Mouse (Mus musculus) hindbrain, embryonic 12.5 days (tissue): ENCODE measurements around the gene Pnck. TPM values are rescaled to one million over a fixed set of nuclear protein-coding genes. Genes with fewer than 3 reads are reported as not detected.

Experiments used
- ATAC-seq: fragments of 200-750 bp; cut with Nextera tagmentation; 2 replicates; pipeline ENCODE4 v1.8.0; 2017; ENCODE audit warnings: moderate TSS enrichment; ENCODE audit not compliant: low FRiP score
- H3K27ac ChIP-seq: fragments of 300-500 bp; sonication (generic); 2 replicates; pipeline ENCODE4 v1.5.1; 2016; ENCODE audit warnings: mild to moderate bottlenecking
- H3K27me3 ChIP-seq: fragments of 300-500 bp; sonication (generic); 2 replicates; pipeline ENCODE4 v1.6.1; 2016; ENCODE audit warnings: mild to moderate bottlenecking
- H3K36me3 ChIP-seq: fragments of 300-500 bp; sonication (generic); 2 replicates; pipeline ENCODE4 v1.6.1; 2016; ENCODE audit warnings: mild to moderate bottlenecking
- H3K4me1 ChIP-seq: fragments of 300-500 bp; sonication (generic); 2 replicates; pipeline ENCODE4 v1.6.1; 2016
- H3K4me2 ChIP-seq: fragments of 300-500 bp; sonication (generic); replicated peaks from 2 replicates; pipeline ENCODE4 v1.6.1; 2016; ENCODE audit warnings: mild to moderate bottlenecking
- H3K4me3 ChIP-seq: fragments of 300-500 bp; sonication (generic); 2 replicates; pipeline ENCODE4 v1.5.1; 2016; ENCODE audit warnings: mild to moderate bottlenecking
- H3K9ac ChIP-seq: fragments of 300-500 bp; sonication (generic); 2 replicates; pipeline ENCODE4 v1.6.1; 2016; ENCODE audit warnings: mild to moderate bottlenecking, moderate library complexity
- H3K9me3 ChIP-seq: fragments of 300-500 bp; sonication (generic); replicated peaks from 2 replicates; pipeline ENCODE4 v1.6.1; 2016; ENCODE audit warnings: mild to moderate bottlenecking
- WGBS: fragments of 180-500 bp; shearing (Covaris S2); methylation state at CpG from one replicate; pipeline ENCODE4 v1.1.7; 2016; 5-methylcytosine and 5-hydroxymethylcytosine counted together
- polyA plus RNA-seq: library from polyadenylated mRNA; unstranded; fragments of >200 nt; fragmentation: Nextera tagmentation; extraction: Ambion mirVana; gene quantifications from 2 replicates; pipeline ENCODE4 v1.2.1, GENCODE M21; 2016

The Pnck gene
- polyA plus RNA-seq, 1 experiment from 2014 or later, result 34.8 TPM

- Histone ChIP-seq H3K27ac (no peak overlapping the region), H3K9ac (no peak overlapping the region), H3K9me3 (no peaks in the 10 kb centered on the region), H3K4me1 (peaks cover 17% of the 10 kb centered on the region), H3K27me3 (no peaks in the 10 kb centered on the region), H3K36me3 (peaks cover 2% of the 10 kb centered on the region; the same call in 1 of the 2 replicates), H3K4me3 (no peak overlapping the region), H3K4me2 (0 out of 2 replicates have a peak overlapping the region, but pooled peaks have one; percentile 66)
- WGBS, result 59% methylated on average over 4 of the region's 4 CpGs
- ATAC-seq, result peak; percentile 46; the same call in 1 of the 2 replicates
Observed at GRCm38 (mm10) chrX:73672031-73672431, 12.1 kb upstream of the Pnck start.

- H3K9ac ChIP-seq, result no peak overlapping the region
- H3K4me2 ChIP-seq, result no peak overlapping the region
- H3K27ac ChIP-seq, result no peak overlapping the region
- no peaks in the 10 kb centered on the region for H3K36me3 ChIP-seq
- H3K4me3 ChIP-seq, result no peak overlapping the region
- no peak for ATAC-seq
- H3K9me3 ChIP-seq, result no peaks in the 10 kb centered on the region
- no peaks in the 10 kb centered on the region; the same call in 1 of the 2 replicates for H3K27me3 ChIP-seq
- H3K4me1 ChIP-seq, result peaks cover 10% of the 10 kb centered on the region
Observed at GRCm38 (mm10) chrX:73663143-73663542, 3.2 kb upstream of the Pnck start.

GRCm38 (mm10) chrX:73660284-73660665, 358 bp upstream of the Pnck start:
- H3K36me3 ChIP-seq, result no peaks in the 10 kb centered on the region
- H3K27ac ChIP-seq, result no peak overlapping the region
- H3K4me1 ChIP-seq, result peaks cover 10% of the 10 kb centered on the region
- H3K9me3 ChIP-seq, result no peaks in the 10 kb centered on the region
- H3K4me3 ChIP-seq, result peak overlapping the region; percentile 42
- H3K9ac ChIP-seq, result peak overlapping the region; percentile 55
- WGBS, result 59% methylated on average over 3 of the region's 3 CpGs
- no peaks in the 10 kb centered on the region; the same call in 1 of the 2 replicates for H3K27me3 ChIP-seq
- ATAC-seq, result 0 out of 2 replicates have a peak, but pooled peaks have one; percentile 3
- peak overlapping the region; percentile 62 for H3K4me2 ChIP-seq

GRCm38 (mm10) chrX:73658936-73659574, 862 bp downstream of the Pnck start:
- H3K4me1 ChIP-seq, result peaks cover 10% of the 10 kb centered on the region
- H3K9me3 ChIP-seq, result no peaks in the 10 kb centered on the region
- H3K27ac ChIP-seq, result no peak overlapping the region
- no peaks in the 10 kb centered on the region for H3K36me3 ChIP-seq
- H3K4me3 ChIP-seq, result peak overlapping the region; percentile 42
- no peaks in the 10 kb centered on the region; the same call in 1 of the 2 replicates for H3K27me3 ChIP-seq
- no peak overlapping the region; the same call in 1 of the 2 replicates for H3K9ac ChIP-seq
- peak; percentile 51 for ATAC-seq
- peak overlapping the region; percentile 62 for H3K4me2 ChIP-seq
- 61% methylated on average over 13 of the region's 13 CpGs for WGBS

GRCm38 (mm10) chrX:73658391-73658790, 1.5 kb downstream of the Pnck start:
- H3K9ac ChIP-seq, result no peak overlapping the region; the same call in 1 of the 2 replicates
- WGBS, result 59% methylated on average over 7 of the region's 7 CpGs
- H3K4me1 ChIP-seq, result peaks cover 10% of the 10 kb centered on the region
- no peak for ATAC-seq
- H3K36me3 ChIP-seq, result no peaks in the 10 kb centered on the region
- H3K4me2 ChIP-seq, result peak overlapping the region; percentile 62
- no peak overlapping the region for H3K4me3 ChIP-seq
- H3K9me3 ChIP-seq, result no peaks in the 10 kb centered on the region
- H3K27me3 ChIP-seq, result no peaks in the 10 kb centered on the region; the same call in 1 of the 2 replicates
- H3K27ac ChIP-seq, result no peak overlapping the region

GRCm38 (mm10) chrX:73655529-73655928, 4.4 kb downstream of the Pnck start:
- Histone ChIP-seq H3K4me1 (peaks cover 10% of the 10 kb centered on the region), H3K36me3 (no peaks in the 10 kb centered on the region), H3K4me2 (no peak overlapping the region), H3K27ac (no peak overlapping the region), H3K9me3 (no peaks in the 10 kb centered on the region), H3K27me3 (no peaks in the 10 kb centered on the region; the same call in 1 of the 2 replicates), H3K9ac (no peak overlapping the region), H3K4me3 (no peak overlapping the region)
- 62% methylated on average over 3 of the region's 3 CpGs for WGBS
- ATAC-seq, result no peak

GRCm38 (mm10) chrX:73654177-73654576, 5.7 kb downstream of the Pnck start:
- H3K36me3 ChIP-seq, result no peaks in the 10 kb centered on the region

GRCm38 (mm10) chrX:73653392-73653791, 6.5 kb downstream of the Pnck start:
- Histone ChIP-seq H3K4me3 (no peak overlapping the region), H3K36me3 (no peaks in the 10 kb centered on the region), H3K4me2 (no peak overlapping the region), H3K4me1 (peaks cover 2% of the 10 kb centered on the region), H3K9ac (no peak overlapping the region), H3K27ac (no peak overlapping the region), H3K27me3 (no peaks in the 10 kb centered on the region), H3K9me3 (no peaks in the 10 kb centered on the region)
- WGBS, result 85% methylated on average over 6 of the region's 6 CpGs
- no peak for ATAC-seq

More at GRCm38 (mm10) chrX:73654177-73654576, 5.7 kb downstream of the Pnck start:
- H3K9ac ChIP-seq, result no peak overlapping the region
- peaks cover 9% of the 10 kb centered on the region for H3K4me1 ChIP-seq
- ATAC-seq, result peak; percentile 64; the same call in 1 of the 2 replicates
- WGBS, result 17% methylated on average over 6 of the region's 6 CpGs
- H3K27me3 ChIP-seq, result no peaks in the 10 kb centered on the region
- H3K4me2 ChIP-seq, result no peak overlapping the region
- H3K9me3 ChIP-seq, result no peaks in the 10 kb centered on the region
- H3K4me3 ChIP-seq, result no peak overlapping the region
- H3K27ac ChIP-seq, result no peak overlapping the region

- Histone ChIP-seq H3K36me3 (no peaks in the 10 kb centered on the region), H3K4me2 (no peak overlapping the region), H3K4me3 (no peak overlapping the region), H3K9me3 (no peaks in the 10 kb centered on the region), H3K27ac (no peak overlapping the region), H3K27me3 (no peaks in the 10 kb centered on the region), H3K4me1 (no peaks in the 10 kb centered on the region), H3K9ac (no peak overlapping the region)
- no peak for ATAC-seq
- 75% methylated on average over 3 of the region's 3 CpGs for WGBS
Observed at GRCm38 (mm10) chrX:73650869-73651268, 9.0 kb downstream of the Pnck start.

GRCm38 (mm10) chrX:73645121-73645520, 14.8 kb downstream of the Pnck start:
- Histone ChIP-seq H3K4me1 (no peaks in the 10 kb centered on the region), H3K27ac (no peak overlapping the region), H3K36me3 (no peaks in the 10 kb centered on the region), H3K4me2 (no peak overlapping the region), H3K4me3 (no peak overlapping the region), H3K27me3 (peaks cover 22% of the 10 kb centered on the region), H3K9me3 (no peaks in the 10 kb centered on the region), H3K9ac (no peak overlapping the region)
- ATAC-seq, result no peak
- 30% methylated on average over 4 of the region's 4 CpGs for whole genome bisulfite sequencing

- 0 out of 2 replicates have a peak, but pooled peaks have one; percentile 9 for ATAC-seq
- Histone ChIP-seq H3K4me2 (peak overlapping the region; percentile 60), H3K36me3 (no peaks in the 10 kb centered on the region), H3K4me3 (peak overlapping the region; percentile 30), H3K9ac (no peak overlapping the region; the same call in none of the 2 replicates), H3K9me3 (no peaks in the 10 kb centered on the region), H3K27me3 (peaks cover 71% of the 10 kb centered on the region), H3K27ac (no peak overlapping the region), H3K4me1 (peaks cover 4% of the 10 kb centered on the region; the same call in 1 of the 2 replicates)
- 19% methylated on average over 41 of the region's 41 CpGs for WGBS
Observed at GRCm38 (mm10) chrX:73639901-73640469, 19.9 kb downstream of the Pnck start.

GRCm38 (mm10) chrX:73639255-73639675, 20.7 kb downstream of the Pnck start, which contains the start of gene Dusp9:
Dusp9 (plus strand) TSS chrX:73639419.
- H3K27ac ChIP-seq, result no peak within 1 kb of the TSS
- peaks cover 4% of the 10 kb centered on the region; the same call in 1 of the 2 replicates for H3K4me1 ChIP-seq
- H3K27me3 ChIP-seq, result peaks cover 76% of the 10 kb centered on the region
- H3K4me2 ChIP-seq, result peak within 1 kb of the TSS; percentile 60
- peak within 1 kb of the TSS; percentile 30 for H3K4me3 ChIP-seq
- ATAC-seq, result peak; percentile 79
- no peaks in the 10 kb centered on the region for H3K9me3 ChIP-seq
- H3K9ac ChIP-seq, result peak within 1 kb of the TSS; percentile 18
- no peaks in the 10 kb centered on the region for H3K36me3 ChIP-seq
- WGBS, result 23% methylated on average over 24 of the region's 28 CpGs
